Mouse (Mus musculus): ENCODE measurements around the gene Srbd1. TPM values are rescaled to one million over a fixed set of nuclear protein-coding genes. Genes with fewer than 3 reads are reported as not detected.

Srbd1 gene
- polyA plus RNA-seq, 1 experiment: 3.6 TPM

DNA sequence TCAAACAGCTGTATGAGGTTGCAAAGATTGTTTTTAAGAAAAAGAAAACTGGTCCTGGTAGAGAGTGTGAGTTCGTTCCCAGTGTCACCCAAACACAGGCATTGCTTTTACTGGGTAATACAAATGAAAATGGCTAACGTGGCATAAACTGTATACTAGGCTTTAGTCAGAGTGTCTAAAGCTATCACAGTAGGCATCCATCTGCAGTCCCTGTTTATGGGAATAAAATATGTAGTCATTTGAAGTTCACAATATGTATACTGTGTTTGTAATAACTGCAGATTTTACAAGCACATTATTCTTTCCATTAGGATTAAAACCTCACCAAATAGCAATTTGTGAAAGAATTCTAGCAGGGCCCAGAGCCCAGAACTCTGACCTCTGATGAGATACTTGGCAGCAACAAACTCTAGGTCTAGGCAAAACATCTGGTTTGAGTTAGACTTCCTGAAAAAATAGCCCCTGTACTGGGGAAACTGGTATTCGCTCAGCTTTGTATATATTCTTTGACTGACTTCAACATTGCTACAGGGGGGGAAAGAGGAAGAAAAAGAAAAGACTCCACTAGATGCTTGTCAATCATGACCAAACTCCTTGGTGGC lies 112.8 kb downstream of the Srbd1 start:
- H3K27ac ChIP-seq (replicated peaks; ENCODE audit: low read depth, low read length): no peak overlapping the region
- no peaks in the 10 kb centered on the region; the same call in 1 of the 2 replicates for H3K4me1 ChIP-seq (ENCODE audit: control insufficient read depth, insufficient read depth, insufficient read length, low read length)
- no peak overlapping the region for H3K4me3 ChIP-seq (ENCODE audit: insufficient read depth, low read depth, low read length)

DNA sequence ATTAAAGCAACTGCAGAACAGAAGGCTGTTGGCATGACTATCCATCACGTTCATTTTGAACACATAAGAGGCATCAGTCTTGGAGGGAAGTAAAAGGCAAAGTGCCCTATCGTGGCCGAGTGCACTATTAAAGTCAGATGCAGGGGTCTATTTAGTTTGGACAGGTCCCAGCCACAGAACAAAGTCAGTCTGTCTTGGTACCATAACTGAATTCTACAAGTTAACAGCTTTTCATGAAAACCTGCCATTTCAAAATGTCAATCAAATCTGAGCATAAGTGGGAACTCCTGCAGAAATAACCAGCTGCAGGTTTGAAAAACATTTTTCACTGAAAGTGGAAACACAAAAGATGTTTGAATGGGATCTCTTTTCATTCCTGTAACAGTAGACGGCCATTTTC lies 115.0 kb downstream of the Srbd1 start:
- H3K27ac ChIP-seq (replicated peaks; ENCODE audit: low read depth, low read length): no peak overlapping the region
- H3K4me3 ChIP-seq (ENCODE audit: insufficient read depth, low read depth, low read length): no peak overlapping the region
- no peaks in the 10 kb centered on the region; the same call in 1 of the 2 replicates for H3K4me1 ChIP-seq (ENCODE audit: control insufficient read depth, insufficient read depth, insufficient read length, low read length)

DNA sequence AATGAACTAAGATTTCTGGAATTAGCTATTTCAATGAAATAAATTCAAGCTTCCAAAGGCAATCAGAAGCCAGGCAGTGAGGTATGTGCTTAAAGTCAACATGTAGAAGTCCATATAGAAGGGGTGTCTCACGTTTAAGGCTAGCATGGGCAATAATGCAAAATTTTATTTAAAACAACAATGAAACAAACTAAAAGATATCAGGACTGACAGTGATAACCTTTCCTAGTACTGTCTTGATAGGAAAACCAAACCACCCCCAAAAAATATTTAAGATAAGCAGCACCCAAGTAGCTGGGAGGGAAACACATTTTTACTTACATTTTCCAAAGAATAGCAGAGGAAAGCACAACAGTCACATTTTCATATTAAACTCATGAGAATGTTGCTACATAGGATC lies 115.8 kb downstream of the Srbd1 start:
- Histone ChIP-seq H3K4me3 (ENCODE audit: insufficient read depth, low read depth, low read length) (no peak overlapping the region), H3K27ac (replicated peaks; ENCODE audit: low read depth, low read length) (no peak overlapping the region), H3K4me1 (ENCODE audit: control insufficient read depth, insufficient read depth, insufficient read length, low read length) (no peaks in the 10 kb centered on the region; the same call in 1 of the 2 replicates)

DNA sequence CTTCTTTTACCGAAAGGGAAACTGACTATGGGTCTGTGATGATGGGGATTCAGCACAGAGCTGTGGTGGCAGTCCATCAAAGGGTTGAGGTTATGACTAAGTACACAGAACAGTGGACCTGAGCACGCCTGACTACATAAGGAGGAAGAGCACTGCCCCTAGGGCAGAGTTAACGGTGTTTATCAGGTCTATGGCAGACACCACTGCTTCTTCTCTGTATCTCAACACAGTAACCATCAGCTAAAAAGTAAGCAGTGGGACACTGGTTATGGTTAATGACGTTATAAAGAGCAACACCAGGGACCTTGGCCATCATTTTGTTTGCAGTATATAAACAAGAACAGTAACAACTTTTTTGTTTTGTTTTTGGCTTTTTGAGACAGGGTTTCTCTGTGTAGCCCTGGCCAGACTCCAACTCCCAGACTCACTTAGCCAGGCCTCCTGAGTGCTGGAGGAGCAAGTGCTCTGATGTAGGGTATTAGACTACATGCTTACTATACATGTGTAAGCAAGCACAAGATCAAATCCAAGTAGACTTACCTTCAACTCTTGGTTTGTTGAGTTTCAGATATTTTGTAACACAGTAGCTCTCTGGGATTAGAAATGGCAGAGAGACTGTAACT lies 117.3 kb downstream of the Srbd1 start:
- no peak overlapping the region for H3K27ac ChIP-seq (replicated peaks; ENCODE audit: low read depth, low read length)
- no peak overlapping the region for H3K4me3 ChIP-seq (ENCODE audit: insufficient read depth, low read depth, low read length)
- H3K4me1 ChIP-seq (ENCODE audit: control insufficient read depth, insufficient read depth, insufficient read length, low read length): no peaks in the 10 kb centered on the region; the same call in 1 of the 2 replicates

DNA sequence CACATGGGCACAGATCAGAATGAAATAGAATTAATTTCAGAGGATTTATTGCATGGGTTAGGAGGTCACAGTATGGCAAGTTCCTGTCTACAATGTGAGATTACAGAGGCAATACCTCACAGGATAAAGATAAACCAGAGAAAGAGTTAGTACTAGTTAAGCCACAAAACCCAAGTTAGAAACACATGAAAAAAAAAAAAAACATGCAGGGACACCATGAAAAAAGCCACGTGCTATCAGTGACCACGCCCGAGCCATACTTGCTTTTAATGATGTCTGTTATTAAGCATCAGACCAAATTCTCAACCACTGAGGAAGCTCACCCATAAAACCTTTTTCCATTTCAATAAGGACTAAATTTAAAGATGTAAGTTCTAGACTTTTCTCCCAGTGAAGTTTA lies 120.4 kb downstream of the Srbd1 start:
- Histone ChIP-seq H3K4me3 (ENCODE audit: insufficient read depth, low read depth, low read length) (no peak overlapping the region), H3K27ac (replicated peaks; ENCODE audit: low read depth, low read length) (no peak overlapping the region)

DNA sequence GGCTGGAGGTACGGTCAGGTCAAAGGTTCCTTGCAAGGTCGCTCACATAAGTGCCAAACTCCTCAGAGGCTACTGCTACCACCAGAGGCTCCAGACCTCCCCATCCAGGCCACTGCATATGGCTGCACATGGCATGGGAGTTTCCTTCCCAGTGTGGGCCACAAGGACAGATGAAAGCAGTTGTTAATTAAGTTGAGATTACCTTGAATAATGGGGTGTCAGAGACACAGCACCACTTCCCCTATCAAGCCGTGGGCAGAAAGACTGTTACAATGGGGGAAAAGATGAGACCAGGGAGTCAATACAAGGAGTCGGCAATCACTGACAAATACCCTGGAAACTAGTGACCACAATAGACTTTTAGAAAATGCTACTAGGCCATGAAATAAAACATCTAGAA lies 122.6 kb downstream of the Srbd1 start:
- Histone ChIP-seq H3K4me1 (ENCODE audit: control insufficient read depth, insufficient read depth, insufficient read length, low read length) (no peaks in the 10 kb centered on the region), H3K27ac (replicated peaks; ENCODE audit: low read depth, low read length) (no peak overlapping the region), H3K4me3 (ENCODE audit: insufficient read depth, low read depth, low read length) (no peak overlapping the region)

More for the DNA sequence above, 120.4 kb downstream of the Srbd1 start:
- no peaks in the 10 kb centered on the region for H3K4me1 ChIP-seq (ENCODE audit: control insufficient read depth, insufficient read depth, insufficient read length, low read length)

DNA sequence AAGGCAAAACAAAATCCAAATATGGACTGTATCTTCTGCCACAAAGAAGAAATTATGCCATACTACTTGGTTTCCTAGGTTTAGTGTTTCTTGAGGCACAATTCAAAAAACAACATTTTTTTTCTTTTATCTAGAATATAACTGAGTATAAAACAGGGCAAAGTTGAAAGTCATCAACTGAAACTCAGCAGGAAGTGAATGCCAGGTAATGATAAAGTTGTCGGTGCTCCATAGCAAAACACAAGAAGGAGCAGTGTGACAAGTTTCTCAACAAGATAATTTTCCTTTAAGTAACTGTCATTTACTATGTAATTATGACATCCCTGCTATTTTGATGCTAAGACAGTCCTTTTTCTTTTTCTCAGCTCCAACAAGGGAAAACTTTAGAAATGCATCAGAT lies 123.2 kb downstream of the Srbd1 start:
- H3K27ac ChIP-seq (replicated peaks; ENCODE audit: low read depth, low read length): no peak overlapping the region
- no peaks in the 10 kb centered on the region for H3K4me1 ChIP-seq (ENCODE audit: control insufficient read depth, insufficient read depth, insufficient read length, low read length)
- no peak overlapping the region for H3K4me3 ChIP-seq (ENCODE audit: insufficient read depth, low read depth, low read length)

DNA sequence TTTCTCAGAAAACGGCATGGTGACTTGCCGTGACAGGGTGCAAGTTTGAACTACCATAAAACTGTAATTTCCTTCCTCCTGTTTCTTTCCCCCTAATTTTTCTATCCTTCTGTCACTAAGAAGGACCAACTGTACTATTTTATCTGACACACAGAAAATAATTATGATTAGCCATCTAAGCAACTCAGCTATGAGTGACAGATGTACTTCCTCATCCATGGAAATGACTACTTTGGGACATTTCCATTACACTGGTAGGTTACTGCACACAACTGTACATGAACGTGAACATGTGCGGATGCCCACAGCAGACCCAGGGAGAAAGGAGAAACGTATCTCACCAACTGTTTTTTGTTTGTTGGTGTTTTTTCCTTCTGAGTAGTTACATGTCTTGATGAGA lies 123.7 kb downstream of the Srbd1 start:
- no peaks in the 10 kb centered on the region for H3K4me1 ChIP-seq (ENCODE audit: control insufficient read depth, insufficient read depth, insufficient read length, low read length)
- no peak overlapping the region for H3K4me3 ChIP-seq (ENCODE audit: insufficient read depth, low read depth, low read length)
- H3K27ac ChIP-seq (replicated peaks; ENCODE audit: low read depth, low read length): no peak overlapping the region

DNA sequence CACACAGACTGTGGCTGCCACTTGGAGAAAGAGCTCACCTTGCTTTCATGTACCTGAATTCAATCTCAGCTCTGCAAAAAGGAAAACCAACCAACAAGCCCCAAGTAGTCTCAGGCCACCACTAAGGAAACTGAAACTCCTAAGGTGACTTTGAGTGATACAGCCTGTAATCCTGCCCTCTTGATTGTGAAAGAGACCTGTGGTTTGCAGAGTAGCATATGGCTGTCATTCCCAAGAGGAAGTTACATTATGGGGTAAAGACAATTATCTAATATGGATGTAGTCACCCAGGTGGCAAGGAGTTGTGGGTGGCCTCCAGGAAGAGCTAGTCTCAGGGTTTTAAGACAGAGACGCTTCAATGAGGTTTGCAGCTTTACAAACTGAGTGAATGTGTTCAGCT lies 125.2 kb downstream of the Srbd1 start:
- H3K27ac ChIP-seq (replicated peaks; ENCODE audit: low read depth, low read length): no peak overlapping the region
- no peaks in the 10 kb centered on the region for H3K4me1 ChIP-seq (ENCODE audit: control insufficient read depth, insufficient read depth, insufficient read length, low read length)
- no peak overlapping the region for H3K4me3 ChIP-seq (ENCODE audit: insufficient read depth, low read depth, low read length)

DNA sequence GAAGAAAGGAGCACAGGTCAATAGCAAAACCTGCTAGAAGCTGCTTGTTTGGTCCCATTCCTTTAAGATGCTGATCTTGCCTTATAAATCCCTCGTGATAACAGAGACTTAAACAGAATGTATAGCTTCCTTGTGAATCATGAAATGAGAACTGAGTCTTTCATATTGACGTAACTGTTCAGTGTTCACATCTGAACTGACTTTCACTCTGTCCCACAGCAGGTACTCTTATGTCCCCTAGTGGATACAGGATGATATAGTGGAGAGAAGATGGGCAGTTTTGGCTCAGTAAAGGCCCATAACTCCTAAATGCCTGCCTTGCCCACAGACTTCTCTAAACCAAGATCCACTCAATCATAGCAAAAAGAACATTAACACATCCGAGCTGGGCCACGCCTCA lies 130.7 kb downstream of the Srbd1 start:
- Histone ChIP-seq H3K27ac (replicated peaks; ENCODE audit: low read depth, low read length) (no peak overlapping the region), H3K4me3 (ENCODE audit: insufficient read depth, low read depth, low read length) (no peak overlapping the region), H3K4me1 (ENCODE audit: control insufficient read depth, insufficient read depth, insufficient read length, low read length) (no peaks in the 10 kb centered on the region)

DNA sequence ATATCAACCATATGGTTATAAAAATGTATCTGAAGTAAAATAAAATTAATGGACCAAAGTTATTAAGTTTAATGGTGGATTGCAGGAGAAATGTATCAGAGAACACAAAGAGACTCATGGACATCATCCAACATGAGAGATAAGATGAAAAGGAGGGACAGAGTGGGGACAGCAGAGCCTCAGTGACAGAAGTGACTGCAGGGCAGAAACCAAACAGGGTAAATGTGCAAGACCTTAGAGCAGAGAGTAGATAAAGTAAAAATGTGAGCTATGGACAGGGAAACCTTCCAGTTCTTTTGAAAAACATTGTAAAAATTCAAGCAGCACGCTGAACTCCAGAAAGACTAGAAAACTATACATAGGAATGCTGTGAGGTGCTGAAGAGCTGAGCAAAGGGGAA lies 132.4 kb downstream of the Srbd1 start:
- no peak overlapping the region for H3K27ac ChIP-seq (replicated peaks; ENCODE audit: low read depth, low read length)
- no peak overlapping the region for H3K4me3 ChIP-seq (ENCODE audit: insufficient read depth, low read depth, low read length)
- H3K4me1 ChIP-seq (ENCODE audit: control insufficient read depth, insufficient read depth, insufficient read length, low read length): no peaks in the 10 kb centered on the region

DNA sequence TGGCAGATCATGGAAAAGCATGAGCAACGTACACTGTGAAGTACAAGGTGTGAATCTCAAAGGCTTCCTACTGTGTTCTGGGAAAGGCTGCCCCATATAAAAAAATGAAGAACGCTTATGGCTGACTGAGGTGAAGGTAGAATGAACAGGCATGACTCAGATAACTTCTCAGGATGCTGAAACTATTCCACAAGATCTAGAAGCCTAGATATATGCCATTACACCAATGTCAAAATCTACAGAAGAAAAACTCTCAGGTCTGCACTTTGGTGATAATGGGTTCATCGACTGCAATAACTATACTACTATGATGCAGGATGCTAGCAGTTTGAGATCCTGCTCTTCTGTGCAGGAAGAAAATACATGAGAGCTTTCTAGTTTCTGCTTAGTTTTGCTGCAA lies 133.1 kb downstream of the Srbd1 start:
- no peak overlapping the region for H3K4me3 ChIP-seq (ENCODE audit: insufficient read depth, low read depth, low read length)
- no peak overlapping the region for H3K27ac ChIP-seq (replicated peaks; ENCODE audit: low read depth, low read length)
- H3K4me1 ChIP-seq (ENCODE audit: control insufficient read depth, insufficient read depth, insufficient read length, low read length): no peaks in the 10 kb centered on the region

DNA sequence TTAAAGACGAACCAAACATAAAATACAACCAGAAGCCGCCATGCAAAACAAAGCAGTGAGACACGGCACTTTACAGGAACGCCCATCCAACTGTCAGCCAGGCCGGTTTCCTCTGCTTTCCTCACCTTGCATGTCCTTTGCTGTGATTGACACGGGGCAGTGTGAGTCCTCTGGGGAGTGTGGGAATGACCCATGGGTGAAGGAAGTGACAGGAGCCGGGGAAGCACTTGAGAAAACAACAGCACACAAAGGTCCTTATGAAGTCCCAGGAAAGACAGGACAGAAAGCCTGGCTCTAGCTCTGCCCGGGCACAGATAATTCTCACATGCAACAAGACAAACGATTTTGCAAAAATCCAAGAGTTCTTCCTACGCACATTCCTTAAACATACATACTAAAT lies 136.6 kb downstream of the Srbd1 start:
- H3K27ac ChIP-seq (replicated peaks; ENCODE audit: low read depth, low read length): peak overlapping the region; percentile 5; the same call in 1 of the 2 replicates
- no peaks in the 10 kb centered on the region for H3K4me1 ChIP-seq (ENCODE audit: control insufficient read depth, insufficient read depth, insufficient read length, low read length)
- H3K4me3 ChIP-seq (ENCODE audit: insufficient read depth, low read depth, low read length): peak overlapping the region; percentile 11

DNA sequence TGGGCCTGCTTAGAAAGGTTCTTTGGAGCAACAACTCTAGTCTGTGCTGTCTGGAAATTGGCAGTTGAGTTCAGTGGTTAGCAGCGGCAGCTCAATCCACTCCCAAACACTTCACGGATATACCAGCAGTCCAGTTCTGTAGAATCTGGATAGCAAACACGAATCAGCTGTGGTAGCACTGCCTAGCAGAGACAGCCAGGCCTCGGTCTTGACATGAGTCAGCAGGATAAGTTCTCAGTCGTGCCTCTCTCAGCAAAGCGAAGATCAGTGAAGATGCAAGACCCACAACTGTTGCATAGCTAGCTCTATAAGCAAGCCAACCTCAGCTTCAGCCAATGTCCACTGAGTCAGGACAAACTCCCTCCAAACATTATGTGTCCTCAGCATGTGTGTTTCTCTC lies 142.9 kb downstream of the Srbd1 start:
- no peak overlapping the region for H3K4me3 ChIP-seq (ENCODE audit: insufficient read depth, low read depth, low read length)
- no peak overlapping the region for H3K27ac ChIP-seq (replicated peaks; ENCODE audit: low read depth, low read length)
- no peaks in the 10 kb centered on the region for H3K4me1 ChIP-seq (ENCODE audit: control insufficient read depth, insufficient read depth, insufficient read length, low read length)

DNA sequence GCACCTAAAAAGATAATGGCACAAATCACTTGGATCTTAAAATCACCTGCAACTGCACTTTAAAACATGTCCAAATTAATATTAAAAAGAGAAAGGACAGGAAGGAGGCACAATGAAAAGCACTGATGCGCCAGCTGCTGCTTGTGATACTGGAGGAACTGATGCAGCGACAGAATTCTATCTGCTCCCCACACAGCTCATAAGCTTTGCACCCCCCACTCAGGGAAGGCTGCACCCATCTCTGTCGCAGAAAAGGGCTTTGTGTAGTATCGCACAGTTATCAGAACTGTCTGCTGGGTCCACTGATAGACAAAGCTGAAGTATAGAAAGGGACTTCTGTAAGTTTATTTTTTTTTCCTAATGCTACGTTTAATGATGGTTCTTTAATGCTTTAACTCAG lies 143.3 kb downstream of the Srbd1 start:
- H3K4me1 ChIP-seq (ENCODE audit: control insufficient read depth, insufficient read depth, insufficient read length, low read length): no peaks in the 10 kb centered on the region
- H3K4me3 ChIP-seq (ENCODE audit: insufficient read depth, low read depth, low read length): no peak overlapping the region
- H3K27ac ChIP-seq (replicated peaks; ENCODE audit: low read depth, low read length): no peak overlapping the region

DNA sequence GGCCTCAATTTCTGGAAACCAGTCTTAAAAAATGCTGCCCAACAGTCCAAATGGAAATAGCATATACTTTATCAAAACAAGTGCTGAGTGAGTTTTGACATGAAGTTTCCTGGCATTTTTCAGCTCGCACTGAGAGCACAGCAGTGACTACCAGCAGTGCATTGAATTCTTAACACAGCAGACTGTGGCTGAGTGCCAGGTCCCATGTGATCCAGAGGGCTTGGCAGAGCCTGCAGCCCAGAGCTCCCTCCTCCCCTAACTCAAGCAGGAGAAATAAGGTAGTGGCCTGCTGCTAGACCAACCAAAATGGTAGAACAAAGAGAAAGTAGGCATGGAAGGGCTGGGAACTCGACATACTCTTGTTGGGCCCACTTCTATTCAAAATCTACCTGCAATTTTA lies 149.2 kb downstream of the Srbd1 start:
- H3K4me1 ChIP-seq (ENCODE audit: control insufficient read depth, insufficient read depth, insufficient read length, low read length): no peaks in the 10 kb centered on the region; the same call in 1 of the 2 replicates
- H3K27ac ChIP-seq (replicated peaks; ENCODE audit: low read depth, low read length): no peak overlapping the region
- no peak overlapping the region for H3K4me3 ChIP-seq (ENCODE audit: insufficient read depth, low read depth, low read length)

Measured in brown adipose tissue, adult 24 weeks (tissue).